Mouse (Mus musculus) right cerebral cortex, adult 2 months (tissue): Measurements from ENCODE around the gene Kif2a.
A peak's percentile ranks its signal among the peaks of the same experiment; 100 is the strongest.

Source experiments
- DNase-seq, 2 experiments: peaks; one replicate each; pipeline ENCODE4 v3.0.0; 2021 to 2022; ENCODE audit warnings: low spot score in 2 of 2

The Kif2a gene

GRCm38 (mm10) chr13:107021461-107022265 is at the start of gene Kif2a:
Gene Kif2a, minus strand, starts transcription at chr13:107022126.
- DNase-seq, result peak; percentile 58 to 60

- no peak for DNase-seq
Observed at GRCm38 (mm10) chr13:107069061-107069460, 47.1 kb upstream of the Kif2a start.

DNA sequence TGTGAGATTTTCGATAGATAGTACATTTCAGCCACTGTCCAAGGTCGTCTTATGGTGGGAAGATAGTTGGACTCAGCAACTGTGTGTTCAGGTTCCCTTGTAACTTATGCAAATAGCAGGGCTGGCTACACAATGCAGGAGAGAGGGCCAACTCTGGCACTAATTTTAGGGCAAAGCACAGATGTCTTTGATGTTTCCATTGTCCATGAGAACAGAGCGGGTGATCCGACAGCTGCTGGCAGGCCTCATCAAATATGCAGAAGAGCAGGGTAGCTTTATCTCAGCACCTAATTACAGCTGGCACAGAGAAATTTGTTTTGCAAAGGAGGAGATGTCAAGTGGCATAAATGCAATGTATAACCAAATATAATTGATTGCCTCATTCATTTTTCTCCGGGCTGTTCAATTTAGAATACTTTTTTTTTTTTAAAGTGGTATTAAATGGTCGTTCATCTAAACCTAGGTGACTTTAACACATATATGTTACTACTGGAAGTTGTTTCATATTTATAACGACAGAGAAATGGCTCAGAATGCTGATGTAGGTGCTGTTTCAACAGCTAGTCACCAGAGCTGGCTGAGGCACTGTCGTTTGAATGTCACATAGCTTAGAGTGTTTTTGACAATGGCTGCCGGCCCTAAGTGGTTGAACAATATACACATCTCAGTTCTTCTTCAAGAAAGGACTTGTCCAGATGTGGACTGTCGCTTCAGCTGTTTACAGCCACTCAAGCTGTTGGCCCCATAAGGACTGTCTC is 43.4 kb upstream of the Kif2a start:
- no peak for DNase-seq

DNA sequence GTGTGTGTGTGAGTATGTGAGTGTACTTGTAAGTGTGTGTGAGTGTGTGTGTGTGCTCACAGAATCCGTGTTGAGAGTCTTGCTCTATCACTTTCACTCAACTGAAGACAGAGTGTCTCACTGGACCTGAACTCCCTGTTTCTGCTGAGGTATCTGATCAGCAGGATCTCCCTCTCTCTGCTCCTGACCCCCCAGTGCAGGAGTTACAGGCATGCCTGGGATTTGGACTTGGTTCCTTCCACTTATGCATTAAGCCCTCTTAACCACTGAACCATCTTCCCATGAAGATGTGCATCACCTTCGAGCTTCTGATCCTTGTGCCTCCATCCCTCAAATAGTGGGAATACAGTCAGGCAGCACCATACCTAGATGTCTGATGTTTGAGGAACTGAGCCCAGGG is 42.3 kb upstream of the Kif2a start:
- DNase-seq, result no peak

DNA sequence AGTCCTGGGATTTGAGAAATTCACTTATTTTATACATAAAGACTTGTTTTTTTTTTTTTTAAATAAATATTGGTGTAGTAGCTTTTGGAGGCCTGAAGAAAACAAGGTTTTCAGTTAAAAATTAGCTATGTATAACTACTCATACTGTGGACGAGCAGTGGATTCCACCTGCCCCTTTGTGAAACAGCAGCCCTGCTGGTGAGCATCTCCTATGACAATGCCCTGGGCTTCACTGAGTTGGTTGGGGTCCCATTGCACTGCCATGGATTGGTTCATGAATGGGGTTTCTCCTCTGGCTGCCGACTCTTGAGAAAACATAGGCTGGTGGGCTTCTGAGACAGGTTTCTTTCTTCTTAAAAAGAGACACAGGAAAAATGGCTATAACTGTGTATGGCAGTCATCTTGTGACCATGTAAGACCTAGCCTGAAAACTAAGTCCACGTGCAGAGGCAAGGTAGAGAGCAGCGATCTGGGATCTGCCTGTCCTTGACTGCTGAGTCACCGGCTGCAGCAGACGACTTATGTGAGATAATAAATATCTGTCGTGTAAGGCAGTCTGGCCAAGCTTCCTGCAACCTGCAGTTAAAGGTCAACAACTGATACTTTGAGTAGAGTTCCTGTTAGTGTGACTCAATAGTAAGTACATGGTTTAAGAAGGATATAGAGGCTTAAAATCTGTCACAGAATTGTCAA is 41.3 kb upstream of the Kif2a start:
- no peak for DNase-seq

GRCm38 (mm10) chr13:107060098-107060497 is 38.2 kb upstream of the Kif2a start:
- no peak for DNase-seq

DNA sequence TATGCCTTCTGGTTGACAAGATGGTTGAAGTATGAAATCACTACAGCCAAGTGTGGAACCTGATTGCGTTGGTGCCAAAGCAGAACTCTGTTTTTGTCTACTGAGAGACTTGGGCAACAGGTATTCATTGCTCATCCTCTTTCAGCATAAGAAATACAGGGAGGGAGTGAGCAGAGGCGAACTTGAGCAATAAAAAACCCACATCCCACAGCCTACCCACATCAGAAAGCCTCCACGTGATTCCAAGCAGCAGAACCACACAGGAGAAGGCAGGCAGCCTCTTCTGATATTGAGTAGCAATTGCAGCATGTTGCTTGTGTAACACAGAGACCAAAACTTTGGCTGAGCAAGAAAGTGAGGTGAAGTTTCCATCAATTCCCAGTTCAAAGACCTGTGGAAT is 37.5 kb upstream of the Kif2a start:
- DNase-seq, result peak; percentile 7 to 25

GRCm38 (mm10) chr13:107056318-107056717 is 34.4 kb upstream of the Kif2a start:
- DNase-seq, result no peak

DNA sequence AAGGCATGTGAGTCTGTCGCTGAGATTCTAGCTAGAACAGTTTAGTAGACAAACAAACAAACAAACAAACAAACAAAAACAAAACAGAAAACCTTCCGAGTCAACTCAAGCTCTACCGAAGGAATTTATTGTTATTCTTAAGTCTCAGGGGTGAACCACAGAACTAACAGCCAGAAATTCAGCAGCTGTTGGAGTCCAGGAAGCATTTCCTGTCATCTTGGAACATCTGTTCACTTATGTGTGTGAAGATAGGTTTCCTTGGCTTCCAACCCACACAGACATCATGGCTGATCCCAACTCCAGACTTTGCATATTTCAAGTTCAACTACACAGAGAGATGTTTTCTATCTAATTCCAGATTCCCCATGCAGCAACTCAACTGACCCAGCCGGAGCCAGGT is 32.6 kb upstream of the Kif2a start:
- no peak for DNase-seq

DNA sequence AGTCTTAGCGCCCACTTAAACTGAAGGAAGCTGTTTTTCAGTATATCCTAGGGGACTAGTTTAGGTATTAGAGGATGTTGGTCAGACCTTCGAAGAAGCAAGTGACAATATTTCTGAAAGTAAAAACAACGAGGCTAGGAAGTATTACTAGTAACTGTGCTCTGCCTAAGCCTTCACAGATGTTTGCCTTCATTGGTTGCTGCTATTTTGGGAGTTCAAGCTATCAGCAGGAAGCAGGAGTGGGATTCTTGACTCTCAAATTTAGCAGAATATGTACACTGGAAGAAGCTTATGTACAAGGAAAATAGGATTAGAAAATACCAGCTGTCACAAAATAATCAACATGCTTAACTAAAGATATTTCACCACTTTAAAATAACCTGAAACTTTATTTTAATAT is 29.4 kb upstream of the Kif2a start:
- no peak for DNase-seq

- no peak for DNase-seq
Observed at GRCm38 (mm10) chr13:107044229-107044628, 22.3 kb upstream of the Kif2a start.

DNA sequence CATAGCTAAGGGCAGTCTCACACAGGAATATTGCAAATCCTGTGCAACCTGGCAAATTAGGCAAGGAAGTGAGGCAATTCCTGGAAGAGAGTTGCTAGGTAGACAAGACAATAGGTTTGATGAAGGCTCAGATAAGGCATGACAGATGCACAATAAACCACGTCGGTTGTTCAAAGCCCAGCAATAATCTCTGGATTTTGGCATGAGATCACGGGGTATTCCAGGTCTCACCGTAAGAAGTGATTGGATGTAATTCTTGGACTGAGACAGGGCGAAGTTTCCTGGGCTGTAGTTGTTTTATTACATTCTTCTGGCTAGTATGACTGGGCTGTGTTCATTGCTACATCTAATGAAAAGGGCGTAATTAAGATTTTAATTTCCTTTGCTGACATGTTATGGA is 20.6 kb upstream of the Kif2a start:
- no peak for DNase-seq

DNA sequence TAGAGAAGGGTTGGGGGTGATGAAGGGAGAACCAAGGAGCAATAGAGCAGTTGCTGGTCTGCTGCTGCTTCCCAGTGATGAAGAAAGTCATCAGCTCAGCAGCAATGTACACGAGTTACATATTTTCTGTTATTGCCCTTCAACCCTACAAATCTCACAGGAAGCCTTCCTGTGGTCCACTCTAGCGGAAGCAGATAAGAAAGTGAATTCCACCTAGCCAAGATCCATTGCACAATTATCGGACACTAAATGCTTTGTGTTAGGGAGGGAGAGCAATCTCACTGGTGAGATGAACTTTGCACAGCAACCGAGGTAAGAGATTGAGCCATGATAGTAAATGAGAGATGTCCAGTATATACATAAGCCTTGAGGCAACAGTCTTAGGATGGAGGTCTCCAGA is 17.6 kb upstream of the Kif2a start:
- DNase-seq, result no peak

DNA sequence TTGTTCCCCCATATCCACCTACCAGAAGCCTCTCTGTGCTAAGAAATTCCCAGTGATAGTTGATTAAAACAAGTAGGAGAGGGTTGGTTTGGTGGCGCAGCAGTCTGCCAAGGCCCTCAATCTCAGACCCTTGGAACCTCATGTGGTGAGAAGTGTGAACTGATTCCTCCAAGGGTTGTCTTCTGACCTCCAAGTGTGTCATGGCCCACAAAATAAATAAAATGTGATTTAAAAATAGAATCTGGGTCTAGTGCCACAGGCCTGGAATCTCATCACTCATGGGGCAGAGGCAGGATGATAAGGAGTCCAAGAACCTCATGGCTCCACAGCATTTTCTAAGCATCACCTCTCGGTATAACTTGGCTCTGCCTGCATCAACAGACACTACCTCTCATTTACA is 16.4 kb upstream of the Kif2a start:
- DNase-seq, result no peak

DNA sequence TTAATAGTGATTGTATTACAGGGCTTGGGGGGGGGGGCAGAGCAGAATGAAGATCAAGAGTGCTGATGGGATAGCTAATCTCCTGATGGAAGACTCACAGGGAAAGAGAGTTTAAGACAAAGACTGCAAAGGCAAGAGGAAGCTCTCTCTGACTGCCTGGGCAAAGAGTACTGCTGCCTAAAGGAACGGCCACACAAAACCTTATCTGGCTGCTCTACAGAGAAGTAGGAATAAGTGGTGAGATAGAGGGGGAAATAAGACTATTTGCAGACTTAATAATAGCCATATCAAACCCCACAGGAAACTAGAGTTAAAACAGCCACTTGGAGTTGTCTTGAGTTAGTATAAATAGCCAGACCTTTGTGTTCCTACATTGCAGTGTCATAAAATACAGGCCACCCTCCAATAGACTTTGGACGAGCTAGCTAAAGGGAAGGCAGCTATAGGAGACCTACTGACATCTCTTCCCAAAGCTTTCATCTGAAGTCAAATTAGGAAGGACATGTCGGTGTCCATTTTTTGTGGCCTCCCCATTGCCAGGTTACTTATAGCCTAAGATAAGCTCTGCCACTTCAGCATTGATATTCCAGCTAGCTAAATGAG is 13.7 kb upstream of the Kif2a start:
- no peak for DNase-seq

- no peak for DNase-seq
Observed at GRCm38 (mm10) chr13:107035078-107035477, 13.2 kb upstream of the Kif2a start.

DNA sequence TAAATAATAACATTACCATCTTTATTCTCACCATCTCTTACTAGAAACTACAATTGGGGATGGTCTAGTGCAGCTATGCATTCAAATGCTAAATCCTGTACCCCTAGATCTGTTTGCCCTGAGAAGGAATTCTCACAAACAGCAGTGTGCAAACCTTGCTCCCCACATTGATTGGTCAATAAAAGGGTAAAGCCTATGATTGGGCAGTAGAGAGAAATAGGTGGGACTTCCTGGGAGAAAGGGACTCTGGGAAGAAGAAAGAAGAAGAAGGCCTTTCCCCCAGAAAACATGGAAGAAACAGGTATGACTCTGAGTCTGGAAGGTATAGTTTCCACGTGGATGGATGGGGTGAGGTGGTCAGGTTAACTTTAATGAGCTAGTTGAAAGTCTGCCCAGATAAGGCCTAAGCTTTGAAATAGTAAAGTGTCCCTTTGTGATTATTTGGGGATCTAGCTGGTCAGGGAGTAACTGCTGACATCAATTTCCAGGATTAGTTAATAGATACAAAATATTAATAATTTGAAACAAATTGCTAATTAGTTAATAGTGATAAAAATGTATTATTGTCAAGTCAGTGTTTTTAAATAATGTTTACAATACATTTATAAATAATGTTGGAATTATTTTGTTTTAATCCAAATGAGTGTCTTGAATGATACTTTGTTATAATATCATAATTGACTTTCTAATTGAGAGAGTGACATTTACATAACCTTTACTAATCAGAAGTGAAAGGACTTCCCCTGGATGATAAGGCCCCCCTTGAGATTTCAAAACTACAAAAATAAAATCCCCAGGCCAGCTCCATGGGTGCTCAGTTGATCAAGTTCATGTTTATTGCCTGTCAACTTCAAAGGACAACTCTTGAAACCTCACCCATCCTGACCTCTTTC is 12.3 kb upstream of the Kif2a start:
- no peak for DNase-seq

- DNase-seq, result no peak
Observed at GRCm38 (mm10) chr13:107031228-107031627, 9.3 kb upstream of the Kif2a start.

DNA sequence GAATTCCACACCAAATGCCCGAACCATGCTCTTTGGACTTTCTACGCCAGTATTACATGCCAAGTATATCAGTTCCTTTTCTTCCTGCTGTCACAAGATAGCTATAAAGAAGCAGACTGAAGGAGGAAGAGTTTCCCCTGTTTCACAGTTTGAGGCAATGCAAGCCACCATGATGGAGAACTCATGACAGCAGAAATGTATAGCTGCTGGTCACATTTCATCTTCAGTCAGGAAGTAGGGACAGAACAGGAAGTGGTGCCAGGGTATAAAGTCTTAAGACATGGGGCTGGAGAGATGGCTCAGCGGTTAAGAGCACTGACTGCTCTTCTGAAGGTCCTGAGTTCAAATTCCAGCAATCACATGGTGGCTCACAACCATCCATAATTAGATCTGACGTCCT is 5.3 kb upstream of the Kif2a start:
- no peak for DNase-seq

DNA sequence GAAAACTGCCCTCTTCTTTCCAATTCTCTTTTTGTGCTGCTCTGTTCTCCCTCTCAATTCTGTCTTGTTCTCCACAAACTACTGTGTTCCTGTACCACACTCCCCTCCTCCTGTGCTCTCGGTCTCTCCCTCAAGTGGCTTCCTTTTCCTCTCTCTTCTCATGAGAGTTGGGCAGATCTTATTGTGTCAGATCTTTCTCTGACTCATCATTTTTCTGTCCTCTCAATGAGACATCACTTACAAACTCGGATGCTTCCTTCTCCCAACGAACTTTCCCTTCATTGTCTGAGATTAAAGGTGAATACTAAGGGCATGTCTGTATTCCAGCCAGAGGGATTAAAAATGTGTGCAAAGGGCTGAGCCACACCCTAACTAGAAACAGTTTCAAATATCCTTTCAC is 3.7 kb upstream of the Kif2a start:
- DNase-seq, result no peak
